In genomic region chr9:28999951-29000351, GRCm38 (mm10) we compare ENCODE assay signal across 17 mouse cellular contexts.
DNase-seq lines count a peak whose midpoint lies in the region; ATAC-seq and TF ChIP-seq lines count a peak whose summit lies in the region.
"Had no signal": no experiment of that assay in that cellular context is flagged by ENCODE, and none has a peak within 500 bp of the region (broad histone marks: within the 10 kb centered on the region; RNA-seq: fewer than 3 reads in every experiment).

No protein-coding gene starts in this region.

- ATAC-seq in lung, embryonic 14.5 days (ENCODE audit: insufficient read depth): peak; percentile 82; the same call in 1 of the 2 replicates
- ATAC-seq: intestine, embryonic 15.5 days; midbrain, embryonic 15.5 days had no signal

- H3K27ac ChIP-seq in lung, embryonic 14.5 days (ENCODE audit: low read depth): no peak overlapping the region
- no peak overlapping the region for H3K27ac ChIP-seq in kidney, adult 2 months (ENCODE audit: insufficient read depth, low read depth, low read length)
- H3K27ac ChIP-seq: intestine, embryonic 15.5 days; lung, embryonic 15.5 days; midbrain, embryonic 15.5 days; stomach, postnatal 0 days had no signal

- peak; percentile 59 for DNase-seq in lung, embryonic 14.5 days
- DNase-seq in lung, adult 18-20 months: no peak
- DNase-seq in 3T3-L1 (ENCODE audit: low read depth, low spot score) (peak; percentile 52), adipocyte (ENCODE audit: low spot score) (no peak)
- DNase-seq in brain, embryonic 14.5 days (ENCODE audit: low read depth): peak; percentile 74
- peak; percentile 62 for DNase-seq in forelimb bud, embryonic 11.5 days (ENCODE audit: low read depth, low spot score)
- DNase-seq in kidney, adult 2 months: no peak
- DNase-seq: cerebellum, postnatal 25 days; heart, postnatal 4 days; kidney, postnatal 10 days; right cerebral cortex, adult 18-20 months; thymus, postnatal 14 days had no signal

- no peaks in the 10 kb centered on the region for H3K36me3 ChIP-seq in lung, embryonic 14.5 days (ENCODE audit: insufficient read depth)
- H3K36me3 ChIP-seq in kidney, adult 2 months (ENCODE audit: control insufficient read depth, insufficient read depth, low read length): no peaks in the 10 kb centered on the region
- H3K36me3 ChIP-seq: heart, embryonic 12.5 days; intestine, embryonic 15.5 days; lung, embryonic 15.5 days; midbrain, embryonic 15.5 days had no signal

- no peaks in the 10 kb centered on the region for H3K9me3 ChIP-seq in lung, embryonic 14.5 days (ENCODE audit: low read depth, low read length)
- H3K9me3 ChIP-seq: heart, embryonic 12.5 days; intestine, embryonic 15.5 days; lung, embryonic 15.5 days; midbrain, embryonic 15.5 days had no signal

- no peak overlapping the region for H3K9ac ChIP-seq in lung, embryonic 14.5 days
- H3K9ac ChIP-seq: heart, embryonic 12.5 days; intestine, embryonic 15.5 days; lung, embryonic 15.5 days; midbrain, embryonic 15.5 days had no signal

- H3K27me3 ChIP-seq in lung, embryonic 14.5 days (ENCODE audit: insufficient read depth, low read length): no peaks in the 10 kb centered on the region
- H3K27me3 ChIP-seq in kidney, adult 2 months (replicated peaks; ENCODE audit: control insufficient read depth, insufficient read depth, low read length): no peaks in the 10 kb centered on the region
- H3K27me3 ChIP-seq: heart, embryonic 12.5 days; intestine, embryonic 15.5 days; lung, embryonic 15.5 days; midbrain, embryonic 15.5 days had no signal

- H3K4me1 ChIP-seq in lung, embryonic 14.5 days (ENCODE audit: insufficient read depth): no peaks in the 10 kb centered on the region
- H3K4me1 ChIP-seq in kidney, adult 2 months (ENCODE audit: control insufficient read depth, insufficient read depth, low read length): no peaks in the 10 kb centered on the region
- H3K4me1 ChIP-seq: intestine, embryonic 15.5 days; lung, embryonic 15.5 days; midbrain, embryonic 15.5 days had no signal

- WGBS in lung, embryonic 14.5 days: 49% methylated on average over 4 of the region's 4 CpGs
- 27% methylated on average over 4 of the region's 4 CpGs for WGBS in kidney, adult 2 months

- TF ChIP-seq CTCF in lung, embryonic 14.5 days (IDR thresholded peaks at IDR 0.05; ENCODE audit: low read depth): no peak
- TF ChIP-seq CTCF in brain, embryonic 14.5 days (IDR thresholded peaks at IDR 0.05; ENCODE audit: borderline replicate concordance, extremely low read depth, insufficient read depth, insufficient read length): no peak
- no peak for TF ChIP-seq CTCF in kidney, adult 2 months (conservative IDR thresholded peaks at IDR 0.05; ENCODE audit: insufficient read depth, insufficient read length, low read depth, low read length)

- H3K4me3 ChIP-seq in lung, embryonic 14.5 days (ENCODE audit: low read depth, low read length): no peak overlapping the region
- H3K4me3 ChIP-seq in kidney, adult 2 months (ENCODE audit: insufficient read depth, low read depth, low read length): no peak overlapping the region
- H3K4me3 ChIP-seq: heart, embryonic 12.5 days; intestine, embryonic 15.5 days; lung, embryonic 15.5 days; midbrain, embryonic 15.5 days had no signal

- H3K4me2 ChIP-seq in lung, embryonic 14.5 days: no peak overlapping the region
- H3K4me2 ChIP-seq: heart, embryonic 12.5 days; intestine, embryonic 15.5 days; lung, embryonic 15.5 days; midbrain, embryonic 15.5 days had no signal

- TF ChIP-seq POLR2A in brain, embryonic 14.5 days (IDR thresholded peaks at IDR 0.05; ENCODE audit: borderline replicate concordance, extremely low read depth, insufficient read depth, insufficient read length, poor library complexity, severe bottlenecking): no peak
- no peak for TF ChIP-seq POLR2A in kidney, adult 2 months (IDR thresholded peaks at IDR 0.05; ENCODE audit: low read depth, low read length)

Comparison
In these comparisons a context has a peak if more than half of its experiments do, and no peak if none do; other contexts are left out.
1. DNase-seq: peak in lung, embryonic 14.5 days (single experiment), 3T3-L1 (single experiment), brain, embryonic 14.5 days (single experiment) and forelimb bud, embryonic 11.5 days (single experiment); none in lung, adult 18-20 months (0 of 2), adipocyte (single experiment) and kidney, adult 2 months (single experiment).